In the genomic region with DNA sequence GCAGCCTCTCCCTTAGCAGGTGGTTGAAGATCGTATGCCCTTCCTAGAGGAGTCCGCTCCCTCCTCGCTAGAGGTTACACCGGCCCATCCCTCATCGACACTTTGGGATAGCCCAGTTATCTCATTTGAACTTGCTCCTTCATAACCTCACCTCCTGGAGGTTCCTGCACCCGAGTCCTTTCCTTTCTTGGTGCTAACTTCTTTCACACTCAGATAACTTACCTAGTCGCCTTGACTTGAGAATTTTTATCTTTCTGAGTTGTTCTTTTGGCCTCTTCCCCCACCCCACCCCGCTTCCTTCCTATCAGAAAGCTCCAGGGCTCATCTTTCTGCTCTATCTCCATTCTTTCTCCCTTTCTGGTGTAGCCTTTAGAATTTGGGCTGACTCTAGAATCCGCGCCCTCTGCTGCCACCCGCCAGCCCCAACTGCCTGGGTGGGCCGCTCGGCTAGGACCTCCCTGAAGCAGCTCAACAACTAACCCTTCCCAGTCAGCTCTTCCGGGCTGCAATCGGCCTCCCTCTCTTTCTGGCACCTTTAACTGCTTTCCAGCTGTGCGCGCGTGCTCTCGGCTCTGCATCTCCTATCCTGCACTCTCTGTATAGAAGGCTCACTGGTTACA, we compare ENCODE assay signal across 9 mouse cellular contexts. TPM values are rescaled to one million over a fixed set of nuclear protein-coding genes. Genes with fewer than 3 reads are reported as not detected.
DNase-seq lines count a peak whose midpoint lies in the region; ATAC-seq and TF ChIP-seq lines count a peak whose summit lies in the region.
"Had no signal": no experiment of that assay in that cellular context is flagged by ENCODE, and none has a peak within 500 bp of the region (broad histone marks: within the 10 kb centered on the region; RNA-seq: fewer than 3 reads in every experiment).

No protein-coding gene starts in this region.

- ATAC-seq in liver, postnatal 0 days: peak; percentile 43

- intact Hi-C loops in heart, postnatal 36 days (cut with DNase I): loop anchor here (2.0 kb wide), 1 partner anchor 66 kb away; the partner anchor contains the start of gene Pskh1

- peak; percentile 71 for TF ChIP-seq EP300 in liver, postnatal 0 days (IDR thresholded peaks at IDR 0.05; ENCODE audit: low read depth)

- peak overlapping the region; percentile 80 for H3K27ac ChIP-seq in liver, postnatal 0 days (ENCODE audit: low read depth)

- H3K4me1 ChIP-seq in liver, postnatal 0 days (ENCODE audit: insufficient read depth): peaks cover 24% of the 10 kb centered on the region

- H3K27me3 ChIP-seq in liver, postnatal 0 days (ENCODE audit: insufficient read depth, low read length): 0 out of 2 replicates have a peak, but pooled peaks cover 3% of the 10 kb centered on the region

- peak; percentile 73 for DNase-seq in kidney, postnatal 10 days
- no peak for DNase-seq in kidney, postnatal 14 days
- DNase-seq in embryo, embryonic 11 days: peak; percentile 65
- DNase-seq in heart, postnatal 36 days: peak; percentile 20 to 43
- DNase-seq in liver, postnatal 0 days: peak; percentile 47
- DNase-seq in spleen, postnatal 36 days (ENCODE audit: low spot score in 2 of 2): peak; percentile 32 to 42
- no peak for DNase-seq in right cerebral cortex, postnatal 14 days
- DNase-seq in ovary, postnatal 10 days (ENCODE audit: low spot score): no peak

- peak overlapping the region; percentile 100 for H3K4me2 ChIP-seq in liver, postnatal 0 days (ENCODE audit: low read depth, low read length)

- no peaks in the 10 kb centered on the region for H3K9me3 ChIP-seq in liver, postnatal 0 days (ENCODE audit: low read length)

- peak overlapping the region; percentile 78 for H3K4me3 ChIP-seq in liver, postnatal 0 days (ENCODE audit: low read depth, low read length)

- peak overlapping the region; percentile 8; the same call in 1 of the 2 replicates for H3K9ac ChIP-seq in liver, postnatal 0 days (replicated peaks)

- WGBS in liver, postnatal 0 days (ENCODE audit: insufficient replicate concordance): 20% methylated on average over 19 of the region's 19 CpGs

- H3K36me3 ChIP-seq in liver, postnatal 0 days (replicated peaks; ENCODE audit: insufficient read depth, low read length): no peaks in the 10 kb centered on the region

- TF ChIP-seq CTCF in liver, postnatal 0 days (IDR thresholded peaks at IDR 0.05; ENCODE audit: low read depth): no peak

RNA-seq across cellular contexts. Expression of gene Slc12a4, which starts 0.9 kb away (rescaled TPM):
- total RNA-seq in heart, postnatal 36 days (2021): 10 to 100 TPM; 48.0 to 50.3 TPM
- 5.1 and 5.2 TPM in 2 replicates for polyA plus RNA-seq in liver, postnatal 0 days (2015; fragmentation: Nextera tagmentation; extraction: Ambion mirVana)

RNA-seq across cellular contexts. Expression of gene Dpep3, which starts 12.4 kb away (rescaled TPM):
- total RNA-seq in heart, postnatal 36 days (2021): not detected
- polyA plus RNA-seq in liver, postnatal 0 days (2015; fragmentation: Nextera tagmentation; extraction: Ambion mirVana): not detected in 2 replicates
- total RNA-seq: adrenal gland, postnatal 36 days had no signal

RNA-seq across cellular contexts. Expression of gene Lcat, which starts 23.6 kb away (rescaled TPM):
- 1 to 10 TPM; 1.0 to 1.1 TPM for total RNA-seq in heart, postnatal 36 days (2021)
- polyA plus RNA-seq in liver, postnatal 0 days (2015; fragmentation: Nextera tagmentation; extraction: Ambion mirVana): 322 and 346 TPM in 2 replicates

RNA-seq across cellular contexts. Expression of gene Dus2, which starts 24.3 kb away (rescaled TPM):
- 1 to 10 TPM; 7.4 to 7.6 TPM for total RNA-seq in heart, postnatal 36 days (2021)
- polyA plus RNA-seq in liver, postnatal 0 days (2015; fragmentation: Nextera tagmentation; extraction: Ambion mirVana): 8.2 and 9.5 TPM in 2 replicates

RNA-seq across cellular contexts. Expression of gene Psmb10, which starts 28.6 kb away (rescaled TPM):
- total RNA-seq in heart, postnatal 36 days (2021): 10 to 100 TPM; 63.6 to 72.7 TPM
- polyA plus RNA-seq in liver, postnatal 0 days (2015; fragmentation: Nextera tagmentation; extraction: Ambion mirVana): 57.1 and 62.0 TPM in 2 replicates

Comparison
In these comparisons a context has a peak if more than half of its experiments do, and no peak if none do; other contexts are left out.
1. DNase-seq: peak in kidney, postnatal 10 days (single experiment), embryo, embryonic 11 days (single experiment), heart, postnatal 36 days (2 of 2), liver, postnatal 0 days (single experiment) and spleen, postnatal 36 days (2 of 2); none in kidney, postnatal 14 days (single experiment), right cerebral cortex, postnatal 14 days (single experiment) and ovary, postnatal 10 days (single experiment).